Mouse (Mus musculus) limb, embryonic 10.5 days (tissue): ENCODE data around the gene Tns3. TPM values are rescaled to one million over a fixed set of nuclear protein-coding genes. Genes with fewer than 3 reads are reported as not detected.
A peak's percentile ranks its signal among the peaks of the same experiment; 100 is the strongest.

Experiments used
- DNase-seq: peaks from one replicate; pipeline ENCODE4 v3.0.0-alpha.2; 2017; ENCODE audit warnings: low spot score
- H3K27ac ChIP-seq: fragments of 300-500 bp; sonication (generic); 2 replicates; pipeline ENCODE4 v1.5.1; 2016; ENCODE audit warnings: mild to moderate bottlenecking
- H3K27me3 ChIP-seq: fragments of 300-500 bp; sonication (generic); 2 replicates; pipeline ENCODE4 v1.6.1; 2016; ENCODE audit warnings: low read depth, mild to moderate bottlenecking; ENCODE audit not compliant: poor library complexity, severe bottlenecking
- H3K36me3 ChIP-seq: fragments of 300-500 bp; sonication (generic); 2 replicates; pipeline ENCODE4 v1.6.1; 2016; ENCODE audit warnings: mild to moderate bottlenecking, moderate library complexity
- H3K4me1 ChIP-seq: fragments of 300-500 bp; sonication (generic); 2 replicates; pipeline ENCODE4 v1.6.1; 2016
- H3K4me3 ChIP-seq: fragments of 300-500 bp; sonication (generic); 2 replicates; pipeline ENCODE4 v1.5.1; 2016; ENCODE audit warnings: mild to moderate bottlenecking, moderate library complexity
- H3K9me3 ChIP-seq: fragments of 300-500 bp; sonication (generic); replicated peaks from 2 replicates; pipeline ENCODE4 v1.6.1; 2016; ENCODE audit warnings: mild to moderate bottlenecking
- WGBS: fragments of 180-500 bp; shearing (Covaris S2); methylation state at CpG from one replicate; pipeline ENCODE4 v1.1.7; 2016; 5-methylcytosine and 5-hydroxymethylcytosine counted together
- polyA plus RNA-seq: library from polyadenylated mRNA; unstranded; fragments of >200 nt; fragmentation: Nextera tagmentation; extraction: Ambion mirVana; gene quantifications from 2 replicates; pipeline ENCODE4 v1.2.1, GENCODE M21; 2016

Tns3 gene
- polyA plus RNA-seq, 1 experiment from 2014 or later, result 35.6 TPM

DNA sequence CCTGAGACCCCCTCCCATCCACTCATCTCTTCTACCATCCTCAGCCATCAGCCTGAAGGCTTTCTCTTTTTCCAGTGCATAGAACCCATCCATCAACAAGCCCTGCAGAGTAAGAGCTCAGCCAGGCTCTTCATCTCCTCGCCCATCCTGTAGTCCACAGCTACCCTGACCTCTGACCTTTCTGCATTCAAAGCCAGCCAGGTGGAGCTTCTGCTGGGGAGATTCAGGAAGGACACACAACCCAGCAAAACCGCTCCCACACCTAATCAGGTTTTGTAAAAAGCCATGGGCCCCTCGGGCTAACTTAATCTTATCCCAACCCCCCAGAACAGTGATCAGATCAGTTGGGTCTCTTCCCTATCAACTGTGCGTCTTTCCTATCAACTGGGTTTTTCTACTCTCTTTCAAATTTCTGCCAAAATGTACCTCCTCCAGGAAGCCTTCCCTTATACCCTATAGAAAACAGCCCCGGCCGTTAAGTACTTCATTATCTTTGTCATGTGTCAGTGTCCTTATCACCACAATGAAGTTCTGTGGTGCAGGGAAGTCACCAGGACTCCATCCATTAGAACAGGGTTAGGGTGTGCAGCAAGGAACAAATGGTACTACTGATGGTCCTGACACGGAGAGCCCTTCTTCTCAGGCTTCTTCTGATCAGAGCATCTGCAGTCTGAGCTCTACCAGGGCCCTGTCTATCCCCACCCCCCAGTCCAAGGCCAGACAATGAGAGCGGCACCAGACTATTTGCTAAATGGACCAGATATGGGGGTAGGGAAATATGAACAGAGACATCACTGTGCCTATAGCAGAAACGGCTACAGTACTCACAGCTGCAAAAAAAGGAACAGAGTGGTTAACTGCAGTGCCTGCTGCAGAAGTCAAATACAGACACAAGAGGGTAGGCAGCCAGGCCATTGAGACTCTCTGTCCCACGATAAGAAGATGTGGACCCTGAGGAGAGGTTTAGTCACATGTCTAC lies 26.6 kb downstream of the Tns3 start:
- no peak for DNase-seq
- WGBS, result 86% methylated on average over 10 of the region's 10 CpGs
- H3K4me1 ChIP-seq, result peaks cover 43% of the 10 kb centered on the region

DNA sequence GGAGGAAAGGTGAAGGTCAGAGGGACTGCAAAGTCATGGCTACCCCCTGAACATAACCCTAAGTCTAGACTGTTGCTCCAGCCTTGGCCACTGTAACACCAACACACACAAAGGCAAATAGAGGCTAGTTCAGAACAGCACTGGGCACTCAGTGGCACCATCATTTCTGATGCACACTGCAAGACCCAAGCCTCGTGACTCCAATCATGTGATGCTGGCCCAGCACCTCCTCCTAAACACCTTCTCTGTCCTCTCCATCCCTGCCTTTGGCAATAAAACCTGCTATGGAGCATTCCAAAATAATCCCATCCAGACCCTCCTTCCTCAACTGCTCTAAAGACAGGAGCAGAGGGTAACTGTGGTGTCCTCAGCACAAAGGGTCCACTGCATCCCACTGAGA lies 27.7 kb downstream of the Tns3 start:
- Histone ChIP-seq H3K4me1 (peaks cover 35% of the 10 kb centered on the region), H3K27ac (no peak overlapping the region), H3K36me3 (peaks cover 7% of the 10 kb centered on the region), H3K9me3 (no peaks in the 10 kb centered on the region), H3K4me3 (no peak overlapping the region), H3K27me3 (no peaks in the 10 kb centered on the region)
- no peak for DNase-seq
- 77% methylated on average over 1 of the region's 1 CpGs for WGBS

More for the DNA sequence above, 26.6 kb downstream of the Tns3 start:
- no peaks in the 10 kb centered on the region for H3K9me3 ChIP-seq
- no peak overlapping the region for H3K27ac ChIP-seq
- H3K4me3 ChIP-seq, result no peak overlapping the region
- peaks cover 8% of the 10 kb centered on the region for H3K36me3 ChIP-seq
- no peaks in the 10 kb centered on the region for H3K27me3 ChIP-seq

DNA sequence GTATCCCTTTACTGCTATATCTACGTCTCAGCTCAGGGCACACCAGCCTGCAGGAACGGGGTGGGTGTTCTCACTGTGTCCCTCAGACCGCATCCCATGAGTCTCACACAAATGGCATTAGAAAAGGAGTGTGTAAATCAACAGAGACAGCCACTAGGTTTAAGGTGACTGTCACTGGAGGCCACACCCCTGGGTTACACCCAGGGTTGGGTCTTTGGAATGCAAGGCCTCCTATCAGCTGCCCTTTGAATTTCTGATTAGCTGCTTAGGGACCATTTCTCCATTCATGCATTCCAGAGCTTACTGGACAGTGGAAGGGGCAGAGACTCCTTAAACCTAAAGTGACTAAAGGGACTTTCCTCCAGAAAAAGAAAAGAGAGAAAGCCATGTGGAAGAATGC lies 28.6 kb downstream of the Tns3 start:
- peaks cover 9% of the 10 kb centered on the region for H3K36me3 ChIP-seq
- no peak overlapping the region for H3K27ac ChIP-seq
- no peaks in the 10 kb centered on the region for H3K27me3 ChIP-seq
- no peak overlapping the region for H3K4me3 ChIP-seq
- no peak for DNase-seq
- 62% methylated on average over 3 of the region's 3 CpGs for WGBS
- peaks cover 27% of the 10 kb centered on the region for H3K4me1 ChIP-seq
- no peaks in the 10 kb centered on the region for H3K9me3 ChIP-seq

DNA sequence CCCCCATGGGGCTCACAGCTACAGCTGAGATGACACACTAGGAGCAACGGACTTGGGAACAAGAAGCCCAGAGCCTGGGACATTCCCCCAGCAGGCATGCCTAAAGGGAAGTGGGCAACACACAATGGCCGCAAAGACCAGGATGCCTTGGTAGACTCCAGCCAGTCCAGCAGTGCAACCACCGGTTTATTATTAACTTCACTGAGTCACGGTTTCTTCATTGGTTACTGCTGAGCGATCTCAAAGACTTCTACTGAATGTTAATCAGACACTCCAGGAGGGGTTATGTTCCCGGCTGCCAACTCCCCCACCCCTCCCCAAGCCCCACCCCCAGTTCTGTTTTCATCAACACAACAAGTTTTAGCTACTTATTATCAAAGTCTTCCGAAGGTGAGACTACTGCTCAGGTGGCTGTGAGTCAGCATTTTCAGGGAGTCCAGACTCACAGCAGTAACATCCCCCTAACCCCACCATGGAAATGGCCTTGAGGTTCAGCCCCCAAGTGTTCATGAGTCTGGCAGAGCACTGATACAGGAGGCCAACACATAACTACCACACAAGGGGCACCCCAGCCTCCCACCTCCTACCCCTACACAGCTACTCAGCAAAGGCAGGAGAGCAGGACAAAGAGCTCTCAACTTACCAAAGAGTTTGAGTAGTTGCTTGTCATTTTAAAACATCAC lies 29.5 kb downstream of the Tns3 start:
- 89% methylated on average over 7 of the region's 7 CpGs for WGBS
- Histone ChIP-seq H3K9me3 (no peaks in the 10 kb centered on the region), H3K4me3 (no peak overlapping the region), H3K27ac (no peak overlapping the region), H3K4me1 (peaks cover 25% of the 10 kb centered on the region), H3K27me3 (no peaks in the 10 kb centered on the region), H3K36me3 (peaks cover 12% of the 10 kb centered on the region)
- DNase-seq, result no peak

DNA sequence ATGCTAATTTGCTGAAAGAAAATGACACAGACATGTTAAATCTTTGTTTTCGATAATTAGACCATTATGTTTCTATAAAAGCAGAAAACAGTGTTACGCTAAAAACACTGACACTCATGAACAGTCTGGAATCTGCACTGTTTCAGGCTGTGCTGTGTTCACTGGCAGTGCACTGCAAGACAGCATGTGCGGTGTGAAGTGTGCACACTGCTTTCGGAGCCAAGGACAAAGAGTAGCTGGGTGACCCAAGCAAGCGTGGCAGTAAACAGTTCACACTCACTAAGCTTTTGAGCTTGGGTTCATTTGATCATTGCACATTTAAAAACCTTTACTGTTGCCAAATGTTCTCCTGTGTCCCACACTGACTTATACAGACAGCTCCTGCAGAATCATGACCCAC lies 32.2 kb downstream of the Tns3 start:
- Histone ChIP-seq H3K36me3 (peaks cover 18% of the 10 kb centered on the region), H3K9me3 (no peaks in the 10 kb centered on the region), H3K27me3 (no peaks in the 10 kb centered on the region), H3K4me3 (no peak overlapping the region), H3K27ac (no peak overlapping the region), H3K4me1 (peaks cover 13% of the 10 kb centered on the region)
- 90% methylated on average over 5 of the region's 5 CpGs for WGBS
- DNase-seq, result no peak

DNA sequence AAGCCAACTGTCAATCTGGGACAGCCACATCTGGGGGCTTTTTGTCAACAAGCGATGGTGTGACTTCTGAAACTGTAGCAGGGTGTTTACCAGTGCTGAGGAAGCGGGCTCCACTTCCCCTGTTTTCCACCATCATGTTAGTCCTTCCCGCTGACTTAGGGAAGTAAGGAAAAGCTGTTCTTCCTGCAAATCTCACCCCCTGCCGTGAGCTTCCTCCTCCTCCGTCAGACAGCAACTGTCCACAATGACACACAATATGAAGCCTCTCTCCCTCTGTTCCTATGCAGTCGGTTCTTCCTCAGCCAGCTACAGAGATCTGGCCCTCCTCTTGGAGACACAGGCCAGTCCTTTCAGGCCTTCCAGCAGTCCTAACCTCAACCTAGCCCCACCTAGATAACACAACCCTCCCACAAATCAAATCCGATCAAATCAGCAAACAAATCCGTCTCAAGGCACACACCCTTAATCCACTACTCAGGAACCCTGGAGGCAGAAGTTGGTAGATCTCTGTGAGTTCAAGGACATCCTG lies 34.4 kb downstream of the Tns3 start:
- H3K27ac ChIP-seq, result no peak overlapping the region
- no peak overlapping the region for H3K4me3 ChIP-seq
- H3K27me3 ChIP-seq, result no peaks in the 10 kb centered on the region
- 86% methylated on average over 8 of the region's 8 CpGs for WGBS
- no peaks in the 10 kb centered on the region for H3K9me3 ChIP-seq
- DNase-seq, result no peak
- peaks cover 33% of the 10 kb centered on the region for H3K4me1 ChIP-seq
- peaks cover 18% of the 10 kb centered on the region; the same call in 1 of the 2 replicates for H3K36me3 ChIP-seq

DNA sequence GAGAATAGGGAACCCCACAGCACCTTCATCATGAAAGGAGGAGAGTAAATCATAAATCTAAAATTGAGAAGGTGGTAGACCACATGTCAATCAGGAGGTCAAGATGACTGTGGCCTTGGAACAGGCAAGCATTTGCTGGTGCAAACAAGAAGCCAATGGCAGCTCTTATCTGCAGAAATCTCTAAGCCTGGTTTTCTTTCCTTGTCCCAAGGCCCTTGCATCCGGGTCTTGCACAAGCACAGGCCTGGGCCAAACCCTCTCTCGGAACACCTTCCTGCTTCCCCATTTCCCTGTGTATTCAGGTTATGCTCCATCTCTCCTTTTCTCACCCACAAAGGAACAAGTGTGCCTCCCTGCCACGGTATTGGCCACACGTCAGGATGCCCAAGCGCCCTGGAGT lies 35.0 kb downstream of the Tns3 start:
- Histone ChIP-seq H3K9me3 (no peaks in the 10 kb centered on the region), H3K27me3 (no peaks in the 10 kb centered on the region), H3K36me3 (peaks cover 18% of the 10 kb centered on the region; the same call in 1 of the 2 replicates), H3K4me3 (no peak overlapping the region), H3K27ac (no peak overlapping the region), H3K4me1 (peaks cover 35% of the 10 kb centered on the region)
- DNase-seq, result no peak
- WGBS, result 90% methylated on average over 5 of the region's 5 CpGs

DNA sequence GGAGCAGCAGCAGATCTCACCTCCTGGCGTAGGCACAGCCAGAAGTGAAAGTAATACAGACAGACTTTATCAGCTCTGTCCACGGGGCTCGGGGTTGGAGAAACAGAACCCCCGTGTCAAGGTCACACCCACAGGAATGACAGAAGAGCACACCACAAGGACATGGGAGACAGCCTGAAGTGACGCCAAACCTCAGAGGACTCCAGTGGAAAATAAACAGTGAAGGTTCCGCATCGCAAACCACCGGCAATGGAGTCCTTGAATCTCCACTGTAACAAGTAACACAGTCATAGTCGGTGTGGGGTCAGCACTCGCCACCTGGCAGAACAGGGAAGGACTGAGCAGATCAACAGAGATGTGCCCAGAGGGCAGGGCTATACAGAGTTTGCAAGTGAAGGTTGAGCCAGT lies 35.5 kb downstream of the Tns3 start:
- WGBS, result 83% methylated on average over 10 of the region's 10 CpGs
- H3K4me3 ChIP-seq, result no peak overlapping the region
- H3K36me3 ChIP-seq, result peaks cover 18% of the 10 kb centered on the region; the same call in 1 of the 2 replicates
- no peak overlapping the region; the same call in 1 of the 2 replicates for H3K27ac ChIP-seq
- no peaks in the 10 kb centered on the region for H3K9me3 ChIP-seq
- H3K4me1 ChIP-seq, result peaks cover 36% of the 10 kb centered on the region
- DNase-seq, result no peak
- H3K27me3 ChIP-seq, result no peaks in the 10 kb centered on the region

DNA sequence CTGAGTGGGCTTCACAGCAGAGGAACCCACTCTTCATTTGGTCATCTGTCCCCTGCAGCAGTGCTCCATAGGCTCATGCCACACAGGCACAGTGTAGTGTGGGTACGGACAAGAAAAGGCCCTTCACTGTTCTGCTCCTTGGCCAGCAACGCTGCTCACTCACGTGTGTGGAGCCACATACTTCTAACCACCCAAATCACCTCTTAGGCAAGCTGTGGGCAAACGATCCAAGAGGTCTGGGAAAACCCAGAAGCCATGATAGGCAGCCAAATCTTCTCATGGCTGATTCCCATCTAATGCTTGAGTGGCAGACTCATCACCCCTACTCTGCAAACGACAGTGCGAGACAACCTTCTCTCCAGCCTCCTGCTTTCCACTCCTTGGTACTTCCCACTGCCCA lies 37.2 kb downstream of the Tns3 start:
- Histone ChIP-seq H3K27me3 (no peaks in the 10 kb centered on the region), H3K9me3 (no peaks in the 10 kb centered on the region), H3K27ac (peak overlapping the region; percentile 27; the same call in 1 of the 2 replicates), H3K4me3 (no peak overlapping the region), H3K4me1 (peaks cover 50% of the 10 kb centered on the region), H3K36me3 (peaks cover 18% of the 10 kb centered on the region; the same call in 1 of the 2 replicates)
- DNase-seq, result no peak
- 92% methylated on average over 6 of the region's 6 CpGs for WGBS

DNA sequence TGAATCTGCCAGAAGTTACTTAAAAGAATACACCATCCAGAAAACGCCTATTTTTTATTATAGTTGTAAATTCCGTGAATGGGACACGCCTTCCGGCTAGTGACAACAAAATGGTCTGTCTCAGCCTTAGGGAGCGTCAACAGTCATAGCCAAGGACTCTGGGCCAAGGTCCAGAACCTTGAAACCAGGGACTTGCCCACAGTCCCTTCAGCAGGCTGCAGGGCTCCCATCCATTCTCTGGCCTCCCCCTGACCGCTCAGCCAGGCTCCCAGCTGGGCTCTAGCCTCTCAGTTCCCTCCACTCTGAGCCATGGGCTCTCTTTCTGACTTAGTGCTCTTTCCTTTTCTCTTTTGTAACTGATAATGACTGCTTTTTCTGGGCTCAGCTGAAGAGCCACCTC lies 37.6 kb downstream of the Tns3 start:
- H3K4me3 ChIP-seq, result no peak overlapping the region
- H3K9me3 ChIP-seq, result no peaks in the 10 kb centered on the region
- 87% methylated on average over 6 of the region's 6 CpGs for WGBS
- H3K4me1 ChIP-seq, result peaks cover 54% of the 10 kb centered on the region
- DNase-seq, result no peak
- no peaks in the 10 kb centered on the region for H3K27me3 ChIP-seq
- H3K27ac ChIP-seq, result peak overlapping the region; percentile 27; the same call in 1 of the 2 replicates
- peaks cover 18% of the 10 kb centered on the region; the same call in 1 of the 2 replicates for H3K36me3 ChIP-seq

DNA sequence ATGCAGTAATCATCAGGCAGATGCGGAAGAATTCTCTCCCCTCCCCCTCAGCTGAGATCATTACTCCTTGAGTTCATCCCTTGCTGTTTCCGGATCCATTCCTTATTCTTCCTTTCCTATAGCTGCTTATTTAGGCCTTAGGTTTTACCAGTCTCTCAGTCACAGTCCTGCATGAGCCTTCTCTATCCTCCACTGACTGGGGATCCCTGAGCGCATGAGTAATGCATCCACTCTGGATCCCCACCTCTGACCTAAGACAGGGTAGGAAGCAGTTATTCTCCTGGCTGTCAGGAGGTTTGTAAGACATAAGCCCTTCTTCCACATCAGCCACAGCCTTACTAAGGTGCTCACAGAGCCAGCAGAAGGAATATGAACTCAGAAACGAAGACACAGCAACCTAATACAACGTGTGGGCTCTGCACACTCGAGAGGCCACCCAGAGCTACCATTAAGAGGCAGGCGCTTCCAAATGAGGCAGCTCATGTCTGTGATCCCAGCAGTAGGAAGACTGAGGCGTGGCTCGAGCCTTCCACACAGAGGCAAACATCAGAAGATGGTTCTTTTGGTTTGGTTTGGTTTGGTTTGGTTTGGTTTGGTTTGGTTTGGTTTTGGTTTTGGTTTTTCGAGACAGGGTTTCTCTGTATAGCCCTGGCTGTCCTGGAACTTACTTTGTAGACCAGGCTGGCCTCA lies 38.3 kb downstream of the Tns3 start:
- Histone ChIP-seq H3K4me1 (peaks cover 61% of the 10 kb centered on the region), H3K9me3 (no peaks in the 10 kb centered on the region), H3K36me3 (peaks cover 17% of the 10 kb centered on the region; the same call in 1 of the 2 replicates), H3K4me3 (peak overlapping the region; percentile 95), H3K27ac (peak overlapping the region; percentile 99), H3K27me3 (no peaks in the 10 kb centered on the region)
- 52% methylated on average over 10 of the region's 10 CpGs for WGBS
- DNase-seq, result no peak

DNA sequence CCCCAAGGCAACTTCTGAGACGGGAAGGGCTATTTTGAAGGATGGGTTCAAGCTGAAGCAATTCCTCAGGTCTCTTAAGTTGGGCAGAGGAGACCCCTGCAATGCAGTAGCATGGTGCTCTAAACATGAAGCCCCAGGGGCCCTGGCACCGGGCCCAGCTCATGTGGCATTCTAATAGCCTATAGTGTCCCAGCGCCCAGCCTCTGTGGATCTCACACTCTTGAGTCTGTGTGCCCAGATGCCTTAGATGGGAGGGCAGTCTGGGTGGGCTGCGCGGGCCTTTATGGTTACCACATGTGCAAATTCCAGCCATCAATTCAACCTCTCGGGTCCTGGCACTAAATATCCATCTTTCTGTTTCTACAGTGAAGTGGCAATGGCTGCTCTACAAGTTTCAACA lies 38.9 kb downstream of the Tns3 start:
- Histone ChIP-seq H3K27me3 (no peaks in the 10 kb centered on the region), H3K36me3 (peaks cover 14% of the 10 kb centered on the region; the same call in 1 of the 2 replicates), H3K9me3 (no peaks in the 10 kb centered on the region), H3K27ac (peak overlapping the region; percentile 99), H3K4me3 (peak overlapping the region; percentile 95), H3K4me1 (peaks cover 63% of the 10 kb centered on the region)
- 13% methylated on average over 6 of the region's 6 CpGs for WGBS
- DNase-seq, result peak; percentile 73
